Mouse (Mus musculus) c-Kit-positive CD71-negative TER-119-negative erythroid progenitor cells, embryonic 14.5 days (primary cell): ENCODE results near the gene Spata17.

Experiments
- DNase-seq: peaks from one replicate; pipeline ENCODE4 v3.0.0-alpha.2; 2013; ENCODE audit warnings: low read depth

Gene Spata17

DNA sequence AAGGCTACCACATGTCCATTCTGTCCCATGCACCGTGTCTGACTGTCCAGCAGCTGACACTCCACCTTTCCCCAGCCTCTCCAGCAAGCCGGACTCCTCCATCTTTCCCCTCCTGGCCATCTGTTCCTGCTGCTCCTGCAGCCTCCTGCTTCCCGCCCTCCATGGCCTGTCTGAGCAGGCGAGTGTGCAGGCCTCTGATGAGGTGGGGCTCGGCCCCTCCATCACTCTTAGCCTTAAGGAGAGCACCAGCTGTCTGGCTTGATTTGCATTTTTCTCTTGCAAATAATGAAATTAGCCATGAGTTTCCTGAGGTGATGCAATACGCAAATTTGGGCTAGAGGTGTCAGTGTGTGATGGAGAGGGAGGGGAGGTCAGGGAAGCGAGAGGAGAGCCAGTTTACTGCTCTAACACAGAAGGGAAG is 211.8 kb downstream of the Spata17 start:
- DNase-seq, result no peak

DNA sequence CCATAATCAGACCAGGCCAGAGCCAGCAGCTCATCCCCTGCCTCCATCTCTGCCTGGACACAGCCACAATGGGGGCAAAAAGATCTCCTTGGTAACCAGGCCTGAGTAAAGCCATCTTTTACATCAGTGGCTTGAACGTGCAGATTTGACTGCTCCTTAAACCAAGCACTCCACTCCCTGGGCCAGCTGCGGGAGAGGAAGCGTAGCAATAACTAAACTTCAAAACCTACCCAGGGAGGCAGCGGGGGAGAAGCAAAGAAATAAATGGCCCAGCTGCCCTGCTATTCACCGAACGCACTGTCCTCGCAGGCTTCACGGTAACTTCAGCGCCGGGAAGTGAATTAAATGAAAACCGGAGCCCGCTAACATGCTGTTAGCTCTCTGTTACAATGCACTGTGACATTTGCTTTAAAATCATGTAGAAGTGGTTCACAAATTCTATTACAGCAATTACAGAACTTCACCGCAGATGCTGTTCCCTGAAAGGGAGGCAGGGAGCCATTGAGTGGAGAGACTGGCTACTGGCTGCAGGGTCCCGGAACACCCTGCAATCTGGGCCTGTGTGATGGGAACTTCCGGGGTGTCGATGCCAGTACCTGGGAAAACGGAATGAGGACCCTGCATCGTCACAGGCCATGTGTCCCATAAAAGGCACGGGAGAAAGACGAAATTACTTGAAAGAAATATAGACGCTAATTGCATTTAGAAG is 217.5 kb downstream of the Spata17 start:
- DNase-seq, result no peak
